Mouse (Mus musculus): ENCODE data around the gene Micu1. TPM values are rescaled to one million over a fixed set of nuclear protein-coding genes. Genes with fewer than 3 reads are reported as not detected.

Gene Micu1
- polyA plus RNA-seq, 1 experiment from 2014 or later, result 58.0 TPM

DNA sequence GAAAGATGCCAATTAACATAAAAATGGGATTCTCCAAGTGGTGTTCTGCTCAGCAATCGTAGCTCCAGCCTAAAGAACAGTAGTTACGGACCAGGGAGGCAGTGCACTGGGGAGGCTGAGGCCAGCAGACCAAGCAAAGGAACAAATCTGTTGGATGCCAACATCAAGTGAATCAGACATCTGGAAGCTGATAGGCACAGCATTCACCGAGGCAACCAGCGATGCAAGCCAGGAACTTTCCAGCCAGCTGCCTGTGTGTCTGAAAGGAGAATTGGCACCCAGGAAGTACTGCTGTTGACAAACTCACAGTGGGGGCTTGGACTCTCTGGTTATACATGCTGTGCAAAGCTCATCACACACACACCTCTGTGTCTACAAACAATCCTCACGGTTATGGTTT lies 84.0 kb downstream of the Micu1 start:
- Histone ChIP-seq H3K36me3 (replicated peaks) (peaks cover 25% of the 10 kb centered on the region), H3K4me1 (peaks cover 34% of the 10 kb centered on the region), H3K27me3 (ENCODE audit: poor library complexity, severe bottlenecking) (no peaks in the 10 kb centered on the region), H3K9me3 (no peaks in the 10 kb centered on the region), H3K4me3 (no peak overlapping the region), H3K27ac (peak overlapping the region; percentile 20; the same call in 1 of the 2 replicates)
- no peak for DNase-seq (ENCODE audit: extremely low spot score, low spot score)
- WGBS, result 73% methylated on average over 5 of the region's 5 CpGs

DNA sequence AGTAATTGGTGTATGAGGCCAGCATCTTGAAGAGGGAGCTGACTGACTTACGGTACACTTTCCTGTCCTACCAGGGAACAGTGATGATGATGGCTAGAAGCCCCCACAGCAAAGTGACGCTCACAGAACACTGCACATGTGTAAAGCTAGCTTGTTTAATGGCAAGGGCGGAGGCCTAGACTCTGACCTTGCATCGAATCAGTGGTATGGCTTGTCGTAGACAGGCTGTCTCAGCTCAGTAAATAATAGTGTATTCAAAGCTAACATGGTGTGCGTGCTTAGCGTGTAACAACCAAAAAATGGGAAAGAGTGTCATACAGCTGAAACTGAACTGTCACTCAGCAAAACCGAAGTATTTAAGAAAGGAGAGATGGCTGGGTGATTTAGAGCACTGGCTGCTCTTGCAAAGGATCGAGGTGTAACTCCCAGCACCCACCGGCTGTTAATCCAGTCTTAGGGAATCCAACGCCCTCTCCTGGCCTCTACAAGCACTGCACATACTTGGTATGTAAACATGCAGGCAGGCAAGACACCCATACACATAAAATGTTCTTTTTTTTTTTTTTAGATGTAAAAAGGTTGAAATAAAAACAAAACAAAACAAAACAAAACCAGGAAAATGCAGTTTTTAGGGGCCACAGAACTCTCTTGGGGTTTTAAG lies 85.0 kb downstream of the Micu1 start:
- no peak overlapping the region for H3K27ac ChIP-seq
- H3K36me3 ChIP-seq (replicated peaks), result peaks cover 32% of the 10 kb centered on the region
- no peak for DNase-seq (ENCODE audit: extremely low spot score, low spot score)
- H3K27me3 ChIP-seq (ENCODE audit: poor library complexity, severe bottlenecking), result no peaks in the 10 kb centered on the region
- H3K4me1 ChIP-seq, result peaks cover 25% of the 10 kb centered on the region
- H3K9me3 ChIP-seq, result no peaks in the 10 kb centered on the region
- H3K4me3 ChIP-seq, result no peak overlapping the region
- WGBS, result 84% methylated on average over 11 of the region's 11 CpGs

DNA sequence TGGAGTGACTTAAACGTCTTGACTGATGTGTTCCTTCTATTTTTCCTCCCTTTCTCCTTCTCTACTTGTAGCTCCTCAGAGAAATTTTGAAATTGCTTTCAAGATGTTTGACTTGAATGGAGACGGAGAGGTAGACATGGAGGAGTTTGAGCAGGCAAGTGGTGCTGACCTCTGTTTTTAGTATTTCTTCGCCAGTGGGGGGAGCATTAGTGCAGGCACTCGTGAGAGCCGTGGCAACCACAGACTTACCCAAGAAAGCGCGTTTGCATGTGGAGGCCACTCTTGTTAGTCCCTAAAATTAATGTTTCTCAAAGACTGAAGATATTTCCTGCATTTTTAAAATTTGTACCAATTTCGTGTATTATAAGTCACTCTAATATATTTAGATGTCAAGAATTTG lies 85.6 kb downstream of the Micu1 start:
- H3K4me1 ChIP-seq, result peaks cover 25% of the 10 kb centered on the region
- no peak overlapping the region for H3K4me3 ChIP-seq
- no peaks in the 10 kb centered on the region for H3K9me3 ChIP-seq
- no peak for DNase-seq (ENCODE audit: extremely low spot score, low spot score)
- no peak overlapping the region for H3K27ac ChIP-seq
- H3K36me3 ChIP-seq (replicated peaks), result peaks cover 38% of the 10 kb centered on the region
- no peaks in the 10 kb centered on the region for H3K27me3 ChIP-seq (ENCODE audit: poor library complexity, severe bottlenecking)
- 74% methylated on average over 8 of the region's 8 CpGs for WGBS

DNA sequence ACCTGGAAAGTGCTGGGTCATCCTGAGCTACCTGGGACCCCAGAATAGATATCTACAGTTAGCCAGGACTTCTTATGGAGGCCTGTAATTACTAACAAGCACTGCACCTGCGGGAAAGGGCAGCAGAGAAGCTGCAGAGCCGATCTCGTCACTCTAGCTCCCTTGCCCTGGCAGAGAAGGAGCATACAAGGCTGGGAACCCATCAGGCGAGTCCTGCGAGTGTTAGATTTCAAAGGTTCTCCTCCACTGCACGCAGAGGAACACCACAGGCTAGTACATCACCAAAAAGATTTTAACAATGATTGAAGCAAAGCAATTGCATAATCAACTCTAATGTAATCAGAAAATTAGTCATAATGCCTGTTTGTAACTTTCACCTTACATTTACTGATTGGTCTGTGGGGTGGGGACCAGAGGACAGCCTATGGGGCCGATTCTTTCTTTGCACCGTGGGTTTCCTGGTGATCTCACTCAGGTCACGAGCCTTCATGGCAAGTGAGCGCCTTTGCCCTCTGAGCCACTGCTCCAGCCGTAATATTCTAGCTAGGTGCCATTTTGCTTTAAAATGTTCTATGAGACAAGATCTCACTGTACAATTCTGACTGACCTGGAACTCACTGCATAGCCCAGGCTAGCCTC lies 88.1 kb downstream of the Micu1 start:
- no peak overlapping the region for H3K4me3 ChIP-seq
- 89% methylated on average over 11 of the region's 11 CpGs for WGBS

DNA sequence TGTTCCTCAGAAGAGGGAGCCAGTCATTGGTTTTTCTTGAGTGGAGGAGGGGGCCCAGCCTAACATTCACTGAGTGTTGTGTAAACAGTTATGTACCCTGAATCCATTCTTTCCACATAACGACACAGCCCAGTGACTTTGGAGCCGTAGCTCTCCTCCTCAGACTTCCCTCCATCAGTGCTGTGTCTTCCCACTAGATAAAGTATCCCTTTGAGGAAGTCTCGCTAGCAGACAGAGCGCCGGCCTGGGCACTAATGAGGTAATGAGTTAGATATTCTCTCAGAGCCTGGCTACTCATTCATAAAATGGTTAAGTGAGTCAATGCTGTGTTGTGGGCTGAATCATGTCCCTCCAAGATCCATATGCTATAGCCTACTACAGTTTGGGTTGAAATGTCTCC lies 89.6 kb downstream of the Micu1 start:
- Histone ChIP-seq H3K4me1 (peaks cover 14% of the 10 kb centered on the region), H3K9me3 (no peaks in the 10 kb centered on the region), H3K4me3 (no peak overlapping the region), H3K27me3 (ENCODE audit: poor library complexity, severe bottlenecking) (no peaks in the 10 kb centered on the region), H3K36me3 (replicated peaks) (peaks cover 43% of the 10 kb centered on the region), H3K27ac (no peak overlapping the region)
- no peak for DNase-seq (ENCODE audit: extremely low spot score, low spot score)
- WGBS, result 88% methylated on average over 5 of the region's 5 CpGs

More for the DNA sequence above, 88.1 kb downstream of the Micu1 start:
- H3K9me3 ChIP-seq, result no peaks in the 10 kb centered on the region
- H3K27me3 ChIP-seq (ENCODE audit: poor library complexity, severe bottlenecking), result no peaks in the 10 kb centered on the region
- no peak overlapping the region for H3K27ac ChIP-seq
- peaks cover 39% of the 10 kb centered on the region for H3K36me3 ChIP-seq (replicated peaks)
- H3K4me1 ChIP-seq, result peaks cover 19% of the 10 kb centered on the region
- DNase-seq (ENCODE audit: extremely low spot score, low spot score), result no peak

DNA sequence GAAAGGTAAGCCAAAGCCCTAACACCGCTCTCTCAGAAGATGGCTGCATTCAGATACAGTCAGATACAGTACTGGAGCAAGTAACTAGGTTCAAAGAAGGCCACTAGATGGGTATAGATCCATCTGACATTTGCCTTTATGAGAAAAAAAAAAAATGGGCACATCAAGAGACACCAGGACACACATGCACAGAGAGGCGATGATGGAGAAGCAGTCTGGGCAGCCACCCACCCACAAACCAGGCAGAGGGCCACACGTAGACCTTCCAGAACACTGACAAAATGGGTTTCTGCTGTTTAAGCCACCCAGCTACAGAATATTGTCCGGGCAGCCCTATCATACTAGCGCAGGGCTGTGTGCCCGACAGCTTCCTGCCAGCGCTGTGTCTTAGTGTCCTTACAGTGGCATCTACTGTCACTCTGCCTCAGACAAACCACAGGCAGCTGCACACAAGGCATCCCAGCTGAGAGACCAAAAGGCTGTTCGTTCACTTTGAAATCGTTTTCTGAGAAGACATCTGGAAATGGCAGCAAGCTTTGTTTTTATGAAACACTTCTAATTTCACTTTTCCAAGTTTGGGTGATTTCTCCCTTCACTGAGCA lies 90.4 kb downstream of the Micu1 start:
- no peaks in the 10 kb centered on the region for H3K9me3 ChIP-seq
- no peak for DNase-seq (ENCODE audit: extremely low spot score, low spot score)
- H3K4me3 ChIP-seq, result no peak overlapping the region
- 94% methylated on average over 9 of the region's 9 CpGs for WGBS
- H3K4me1 ChIP-seq, result peaks cover 11% of the 10 kb centered on the region
- H3K27ac ChIP-seq, result no peak overlapping the region
- peaks cover 43% of the 10 kb centered on the region for H3K36me3 ChIP-seq (replicated peaks)
- no peaks in the 10 kb centered on the region for H3K27me3 ChIP-seq (ENCODE audit: poor library complexity, severe bottlenecking)

DNA sequence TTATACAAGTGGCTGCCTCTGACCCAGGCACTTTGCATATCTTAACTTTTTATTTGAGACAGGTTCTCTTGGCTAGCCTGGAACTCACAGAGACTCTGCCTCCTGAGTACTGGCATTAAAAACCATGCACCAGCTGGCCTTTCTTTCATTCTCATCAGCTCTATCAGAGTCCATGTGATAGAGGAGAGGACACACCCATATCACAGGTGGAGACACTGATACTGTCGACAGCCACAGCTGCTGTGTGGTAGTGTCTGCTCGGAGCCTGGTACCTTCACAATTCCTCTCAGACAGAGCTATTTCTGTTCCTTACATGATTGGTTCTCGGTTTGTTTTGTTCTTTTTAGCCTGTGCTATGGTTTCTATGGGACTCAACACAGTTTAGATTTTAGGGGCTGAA lies 91.2 kb downstream of the Micu1 start:
- WGBS, result 82% methylated on average over 3 of the region's 3 CpGs
- H3K27me3 ChIP-seq (ENCODE audit: poor library complexity, severe bottlenecking), result no peaks in the 10 kb centered on the region
- no peak for DNase-seq (ENCODE audit: extremely low spot score, low spot score)
- H3K36me3 ChIP-seq (replicated peaks), result peaks cover 39% of the 10 kb centered on the region
- peaks cover 11% of the 10 kb centered on the region for H3K4me1 ChIP-seq
- no peaks in the 10 kb centered on the region for H3K9me3 ChIP-seq
- H3K4me3 ChIP-seq, result no peak overlapping the region
- no peak overlapping the region for H3K27ac ChIP-seq

DNA sequence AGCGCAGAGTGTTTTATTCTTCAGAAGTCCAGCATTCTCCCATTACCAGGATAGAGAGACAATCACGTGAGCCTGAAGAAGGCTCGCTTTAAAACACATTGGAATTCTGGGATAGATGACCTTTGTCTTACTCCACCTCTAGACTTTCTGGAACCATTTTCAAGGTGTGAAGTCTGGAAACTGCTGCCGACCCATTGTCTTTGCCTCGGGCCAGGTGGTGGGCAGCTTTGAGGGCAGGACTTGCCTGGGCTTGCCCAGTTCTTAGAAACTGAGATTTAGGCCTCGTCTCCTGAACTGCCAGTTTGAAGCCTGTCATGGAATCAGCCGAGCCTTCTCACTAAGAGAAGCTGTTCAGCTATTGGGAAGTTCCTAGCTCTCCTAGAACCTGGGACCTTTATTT lies 92.8 kb downstream of the Micu1 start:
- Histone ChIP-seq H3K4me1 (peaks cover 25% of the 10 kb centered on the region), H3K36me3 (replicated peaks) (peaks cover 25% of the 10 kb centered on the region), H3K9me3 (no peaks in the 10 kb centered on the region), H3K4me3 (no peak overlapping the region), H3K27ac (0 out of 2 replicates have a peak overlapping the region, but pooled peaks have one; percentile 22), H3K27me3 (ENCODE audit: poor library complexity, severe bottlenecking) (no peaks in the 10 kb centered on the region)
- no peak for DNase-seq (ENCODE audit: extremely low spot score, low spot score)
- WGBS, result 90% methylated on average over 7 of the region's 7 CpGs

DNA sequence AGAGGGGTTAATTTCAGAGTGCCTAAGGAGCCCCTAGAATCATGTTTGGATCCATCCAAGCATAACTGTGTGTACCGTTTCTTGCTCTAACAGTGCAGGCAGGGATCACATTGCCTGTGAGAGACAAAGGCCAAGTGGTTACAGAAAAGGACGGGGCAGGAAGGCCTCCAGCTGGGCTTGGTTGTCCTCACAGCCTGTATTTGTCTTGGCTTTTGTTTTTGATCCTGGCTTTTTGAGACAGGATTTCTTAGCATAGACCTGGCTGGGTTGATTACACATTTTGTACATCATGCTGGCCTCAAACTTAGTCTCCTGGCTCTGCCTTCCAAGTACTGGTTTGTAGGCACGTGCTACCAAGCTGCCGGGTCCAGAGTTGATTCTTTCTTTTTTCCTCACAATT lies 93.6 kb downstream of the Micu1 start:
- H3K36me3 ChIP-seq (replicated peaks), result peaks cover 17% of the 10 kb centered on the region
- 55% methylated on average over 4 of the region's 4 CpGs for WGBS
- H3K4me3 ChIP-seq, result no peak overlapping the region
- H3K9me3 ChIP-seq, result no peaks in the 10 kb centered on the region
- DNase-seq (ENCODE audit: extremely low spot score, low spot score), result no peak
- no peaks in the 10 kb centered on the region for H3K27me3 ChIP-seq (ENCODE audit: poor library complexity, severe bottlenecking)
- H3K4me1 ChIP-seq, result peaks cover 30% of the 10 kb centered on the region
- no peak overlapping the region for H3K27ac ChIP-seq

DNA sequence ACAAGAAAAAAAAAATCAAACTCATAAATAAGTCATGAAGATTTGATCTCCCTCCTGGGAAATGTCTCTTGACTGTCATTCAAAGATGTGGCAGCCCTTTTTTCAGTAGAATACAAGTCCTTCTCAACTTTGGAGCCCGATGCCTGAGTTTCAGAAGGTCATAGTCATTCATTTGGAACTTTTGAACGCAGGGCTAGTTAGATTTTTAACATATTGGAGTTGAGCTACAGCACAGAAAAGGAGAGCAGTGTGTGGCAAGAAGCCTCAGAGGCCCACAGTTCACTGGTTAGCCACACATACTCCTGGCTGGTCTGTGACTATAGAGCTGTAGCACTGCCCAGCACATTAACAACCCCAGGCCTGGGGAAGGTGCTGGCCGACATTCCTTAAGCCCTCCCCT lies 96.1 kb downstream of the Micu1 start:
- Histone ChIP-seq H3K36me3 (replicated peaks) (peaks cover 4% of the 10 kb centered on the region), H3K4me1 (peaks cover 30% of the 10 kb centered on the region), H3K9me3 (no peaks in the 10 kb centered on the region), H3K27me3 (ENCODE audit: poor library complexity, severe bottlenecking) (no peaks in the 10 kb centered on the region), H3K4me3 (no peak overlapping the region), H3K27ac (no peak overlapping the region)
- WGBS, result 93% methylated on average over 3 of the region's 3 CpGs
- DNase-seq (ENCODE audit: extremely low spot score, low spot score), result no peak

DNA sequence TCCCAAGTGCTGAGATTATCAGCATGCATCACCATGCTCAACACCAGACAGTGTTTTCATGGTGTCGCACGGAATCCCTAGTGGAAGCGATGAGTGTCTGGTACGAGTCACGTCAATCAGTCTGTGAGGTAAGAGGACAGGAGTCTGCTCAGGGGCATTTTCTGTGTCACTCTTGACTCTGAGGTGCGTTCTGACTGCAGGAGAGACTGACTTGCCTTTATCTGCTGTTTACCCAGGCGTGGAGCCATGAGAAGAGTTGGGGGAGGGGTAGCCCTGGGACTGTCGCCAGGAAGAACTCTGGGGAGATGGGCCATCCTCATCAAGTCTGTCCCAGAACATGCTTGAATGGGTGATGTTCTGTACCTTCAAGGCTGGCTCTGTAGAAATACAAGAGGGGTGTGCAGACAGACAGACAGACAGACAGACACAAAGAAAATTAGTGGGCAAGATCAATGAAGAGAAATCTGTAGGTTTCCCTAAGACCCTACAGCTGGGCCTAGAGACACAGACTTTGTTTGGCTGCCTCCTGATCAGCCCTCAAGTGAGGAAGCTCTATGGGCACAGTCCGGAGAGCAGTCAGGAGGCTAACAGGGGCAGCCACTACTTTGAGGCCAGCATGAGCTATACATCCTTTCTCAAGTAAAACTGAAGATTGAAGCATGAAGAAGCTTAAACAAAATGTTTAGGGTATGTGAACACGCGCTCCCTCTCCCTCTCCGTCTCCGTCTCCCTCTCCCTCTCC lies 97.2 kb downstream of the Micu1 start:
- H3K27ac ChIP-seq, result peak overlapping the region; percentile 8
- WGBS, result 66% methylated on average over 13 of the region's 13 CpGs
- no peak overlapping the region for H3K4me3 ChIP-seq
- peaks cover 4% of the 10 kb centered on the region for H3K36me3 ChIP-seq (replicated peaks)
- H3K27me3 ChIP-seq (ENCODE audit: poor library complexity, severe bottlenecking), result no peaks in the 10 kb centered on the region
- DNase-seq (ENCODE audit: extremely low spot score, low spot score), result no peak
- no peaks in the 10 kb centered on the region for H3K9me3 ChIP-seq
- H3K4me1 ChIP-seq, result peaks cover 24% of the 10 kb centered on the region

DNA sequence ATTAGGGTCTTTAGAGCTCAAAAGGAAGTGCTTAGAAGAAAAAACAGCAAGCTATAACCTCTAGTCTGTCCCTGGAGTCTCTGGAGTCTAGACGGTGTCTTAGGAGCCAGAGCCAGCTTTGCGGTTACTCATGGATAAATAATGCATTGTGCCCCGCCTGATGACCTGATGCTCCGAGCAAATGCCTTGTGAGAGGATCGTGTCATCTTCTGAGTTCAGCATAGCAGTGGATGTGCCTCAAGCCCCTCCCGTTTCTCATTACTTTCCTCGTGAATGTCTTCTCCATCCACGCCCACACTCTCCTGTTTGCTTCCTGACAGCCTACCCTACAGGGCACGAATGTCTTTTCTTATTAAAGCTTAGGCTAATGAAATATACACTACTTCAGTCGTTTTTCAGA lies 97.9 kb downstream of the Micu1 start:
- no peaks in the 10 kb centered on the region for H3K27me3 ChIP-seq (ENCODE audit: poor library complexity, severe bottlenecking)
- peak overlapping the region; percentile 8 for H3K27ac ChIP-seq
- DNase-seq (ENCODE audit: extremely low spot score, low spot score), result no peak
- no peaks in the 10 kb centered on the region for H3K9me3 ChIP-seq
- WGBS, result 38% methylated on average over 10 of the region's 10 CpGs
- H3K4me1 ChIP-seq, result peaks cover 24% of the 10 kb centered on the region
- peaks cover 9% of the 10 kb centered on the region for H3K36me3 ChIP-seq (replicated peaks)
- H3K4me3 ChIP-seq, result no peak overlapping the region
